Mouse (Mus musculus): ENCODE measurements around the gene Pde4b.

GRCm38 (mm10) chr4:102617774-102618173 is 530.4 kb downstream of the Pde4b start:
- no peak for TF ChIP-seq POLR2A (IDR thresholded peaks at IDR 0.05; ENCODE audit: low read depth, low read length)
- TF ChIP-seq CTCF (IDR thresholded peaks at IDR 0.05; ENCODE audit: borderline replicate concordance, insufficient read depth, low read length) = no peak
